ENCODE assay signal across 8 mouse cellular contexts in the genomic region with DNA sequence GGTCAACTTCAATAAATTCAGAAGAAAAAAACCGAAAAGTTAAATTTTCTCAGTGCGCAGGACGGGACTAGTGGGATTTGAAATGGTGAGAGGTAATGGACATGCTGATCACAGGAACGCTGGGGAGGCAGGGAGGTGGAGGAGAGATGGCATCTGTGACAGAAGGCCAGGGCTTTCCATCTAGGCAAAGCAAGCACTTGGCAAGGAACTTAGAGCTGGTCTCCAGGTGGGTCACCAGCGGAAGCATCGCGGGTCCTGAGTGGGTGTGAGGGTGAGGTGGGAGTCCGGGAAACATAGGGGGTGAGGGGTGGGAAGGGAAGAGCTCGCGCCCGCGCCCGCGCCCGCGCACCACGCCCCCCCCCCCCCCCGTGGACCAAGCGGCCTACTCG. TPM values are rescaled to one million over a fixed set of nuclear protein-coding genes. Genes with fewer than 3 reads are reported as not detected.
DNase-seq lines count a peak whose midpoint lies in the region; ATAC-seq and TF ChIP-seq lines count a peak whose summit lies in the region.

No protein-coding gene starts in this region.

- no peaks in the 10 kb centered on the region for H3K27me3 ChIP-seq in liver, postnatal 0 days (ENCODE audit: insufficient read depth, low read length)
- H3K27me3 ChIP-seq in stomach, postnatal 0 days (ENCODE audit: control insufficient read depth, insufficient read depth, low read length) = no peaks in the 10 kb centered on the region

- TF ChIP-seq EP300 in liver, postnatal 0 days (IDR thresholded peaks at IDR 0.05; ENCODE audit: low read depth) = no peak
- no peak for TF ChIP-seq EP300 in stomach, postnatal 0 days (optimal IDR thresholded peaks at IDR 0.05)

- peak; percentile 73 for DNase-seq in cerebellum, adult 8-10 months
- no peak for DNase-seq in cerebellum, postnatal 25 days
- no peak for DNase-seq in lung, adult 2 months
- no peak for DNase-seq in lung, postnatal 4 days
- DNase-seq in frontal cortex, postnatal 36 days (ENCODE audit: low spot score in 2 of 2) = peak; percentile 40 to 52
- no peak for DNase-seq in liver, postnatal 0 days
- DNase-seq in stomach, postnatal 0 days (ENCODE audit: low spot score) = no peak
- no peak for DNase-seq in retina, embryonic 14.5 days (ENCODE audit: low spot score)

- peak; percentile 20 for ATAC-seq in liver, postnatal 0 days
- ATAC-seq in stomach, postnatal 0 days (ENCODE audit: low FRiP score, low TSS enrichment) = no peak; the same call in 1 of the 2 replicates

- 15% methylated on average over 15 of the region's 20 CpGs for WGBS in lung, adult 2 months
- 30% methylated on average over 8 of the region's 20 CpGs for WGBS in liver, postnatal 0 days (ENCODE audit: insufficient replicate concordance)
- 22% methylated on average over 8 of the region's 20 CpGs for WGBS in stomach, postnatal 0 days

- peak overlapping the region; percentile 98 for H3K4me3 ChIP-seq in lung, adult 2 months (replicated peaks; ENCODE audit: extremely low read depth, low read depth, low read length)
- peak overlapping the region; percentile 91 for H3K4me3 ChIP-seq in liver, postnatal 0 days (ENCODE audit: low read depth, low read length)
- H3K4me3 ChIP-seq in stomach, postnatal 0 days (ENCODE audit: low read depth, low read length) = peak overlapping the region; percentile 86

- TF ChIP-seq POLR2A in lung, adult 2 months (IDR thresholded peaks at IDR 0.05; ENCODE audit: borderline replicate concordance, extremely low read depth, low read depth, low read length) = no peak

- no peak for TF ChIP-seq CTCF in lung, adult 2 months (IDR thresholded peaks at IDR 0.05; ENCODE audit: insufficient read depth, low read length)
- TF ChIP-seq CTCF in liver, postnatal 0 days (IDR thresholded peaks at IDR 0.05; ENCODE audit: low read depth) = no peak
- TF ChIP-seq CTCF in stomach, postnatal 0 days (IDR thresholded peaks at IDR 0.05; ENCODE audit: low read depth) = 0 out of 2 replicates have a peak, but pooled peaks have one; percentile 0

- H3K9ac ChIP-seq in liver, postnatal 0 days (replicated peaks) = peak overlapping the region; percentile 85
- H3K9ac ChIP-seq in stomach, postnatal 0 days (ENCODE audit: low read length) = peak overlapping the region; percentile 85

- peak overlapping the region; percentile 93 for H3K4me2 ChIP-seq in liver, postnatal 0 days (ENCODE audit: low read depth, low read length)
- peak overlapping the region; percentile 65 for H3K4me2 ChIP-seq in stomach, postnatal 0 days (replicated peaks; ENCODE audit: low read depth)

- H3K36me3 ChIP-seq in liver, postnatal 0 days (replicated peaks; ENCODE audit: insufficient read depth, low read length) = no peaks in the 10 kb centered on the region
- no peaks in the 10 kb centered on the region for H3K36me3 ChIP-seq in stomach, postnatal 0 days (ENCODE audit: control insufficient read depth, insufficient read depth, low read length)

- H3K27ac ChIP-seq in liver, postnatal 0 days (ENCODE audit: low read depth) = peak overlapping the region; percentile 88
- no peak overlapping the region; the same call in 1 of the 2 replicates for H3K27ac ChIP-seq in stomach, postnatal 0 days (replicated peaks)

- H3K4me1 ChIP-seq in lung, adult 2 months (ENCODE audit: control insufficient read depth, insufficient read depth, low read length) = no peaks in the 10 kb centered on the region; the same call in 1 of the 2 replicates
- H3K4me1 ChIP-seq in liver, postnatal 0 days (ENCODE audit: insufficient read depth) = peaks cover 17% of the 10 kb centered on the region
- no peaks in the 10 kb centered on the region for H3K4me1 ChIP-seq in stomach, postnatal 0 days (replicated peaks; ENCODE audit: control insufficient read depth, insufficient read depth)

- no peaks in the 10 kb centered on the region for H3K9me3 ChIP-seq in liver, postnatal 0 days (ENCODE audit: low read length)
- no peaks in the 10 kb centered on the region for H3K9me3 ChIP-seq in stomach, postnatal 0 days (ENCODE audit: control insufficient read depth, low read length)

RNA-seq across cellular contexts. Expression of gene Eid1, which starts 0.3 kb away (rescaled TPM):
- polyA plus RNA-seq in lung, adult 2 months (2012; rRNA removed) = 23.2 and 27.4 TPM in 2 replicates
- 27.9 and 30.7 TPM in 2 replicates for polyA plus RNA-seq in liver, postnatal 0 days (2015; fragmentation: Nextera tagmentation; extraction: Ambion mirVana)
- 97.9 and 98.3 TPM in 2 replicates for polyA plus RNA-seq in stomach, postnatal 0 days (2015; fragmentation: Nextera tagmentation; extraction: Ambion mirVana)

RNA-seq across cellular contexts. Expression of gene Cep152, which starts 47.6 kb away (rescaled TPM):
- polyA plus RNA-seq in lung, adult 2 months (2012; rRNA removed) = 0.86 and 1.2 TPM in 2 replicates
- 1.8 and 2.4 TPM in 2 replicates for polyA plus RNA-seq in liver, postnatal 0 days (2015; fragmentation: Nextera tagmentation; extraction: Ambion mirVana)
- polyA plus RNA-seq in stomach, postnatal 0 days (2015; fragmentation: Nextera tagmentation; extraction: Ambion mirVana) = 0.94 and 1.2 TPM in 2 replicates

RNA-seq across cellular contexts. Expression of gene Shc4, which starts 51.4 kb away (rescaled TPM):
- 0.34 and 0.51 TPM in 2 replicates for polyA plus RNA-seq in lung, adult 2 months (2012; rRNA removed)
- 0.26 and 0.32 TPM in 2 replicates for polyA plus RNA-seq in liver, postnatal 0 days (2015; fragmentation: Nextera tagmentation; extraction: Ambion mirVana)
- 1.0 and 1.1 TPM in 2 replicates for polyA plus RNA-seq in stomach, postnatal 0 days (2015; fragmentation: Nextera tagmentation; extraction: Ambion mirVana)

Comparison
In these comparisons a context has a peak if more than half of its experiments do, and no peak if none do; other contexts are left out.
1. DNase-seq: peak in cerebellum, adult 8-10 months (single experiment) and frontal cortex, postnatal 36 days (2 of 2); none in cerebellum, postnatal 25 days (0 of 2), lung, adult 2 months (single experiment), lung, postnatal 4 days (0 of 2), liver, postnatal 0 days (single experiment), stomach, postnatal 0 days (single experiment) and retina, embryonic 14.5 days (single experiment).
2. Peak in every context shown above with its lines, with median percentiles within 50 percentile points of each other: H3K4me3 ChIP-seq.